Mouse (Mus musculus): ENCODE results near the gene Abhd2.
A peak's percentile ranks its signal among the peaks of the same experiment; 100 is the strongest.

Abhd2 gene

DNA sequence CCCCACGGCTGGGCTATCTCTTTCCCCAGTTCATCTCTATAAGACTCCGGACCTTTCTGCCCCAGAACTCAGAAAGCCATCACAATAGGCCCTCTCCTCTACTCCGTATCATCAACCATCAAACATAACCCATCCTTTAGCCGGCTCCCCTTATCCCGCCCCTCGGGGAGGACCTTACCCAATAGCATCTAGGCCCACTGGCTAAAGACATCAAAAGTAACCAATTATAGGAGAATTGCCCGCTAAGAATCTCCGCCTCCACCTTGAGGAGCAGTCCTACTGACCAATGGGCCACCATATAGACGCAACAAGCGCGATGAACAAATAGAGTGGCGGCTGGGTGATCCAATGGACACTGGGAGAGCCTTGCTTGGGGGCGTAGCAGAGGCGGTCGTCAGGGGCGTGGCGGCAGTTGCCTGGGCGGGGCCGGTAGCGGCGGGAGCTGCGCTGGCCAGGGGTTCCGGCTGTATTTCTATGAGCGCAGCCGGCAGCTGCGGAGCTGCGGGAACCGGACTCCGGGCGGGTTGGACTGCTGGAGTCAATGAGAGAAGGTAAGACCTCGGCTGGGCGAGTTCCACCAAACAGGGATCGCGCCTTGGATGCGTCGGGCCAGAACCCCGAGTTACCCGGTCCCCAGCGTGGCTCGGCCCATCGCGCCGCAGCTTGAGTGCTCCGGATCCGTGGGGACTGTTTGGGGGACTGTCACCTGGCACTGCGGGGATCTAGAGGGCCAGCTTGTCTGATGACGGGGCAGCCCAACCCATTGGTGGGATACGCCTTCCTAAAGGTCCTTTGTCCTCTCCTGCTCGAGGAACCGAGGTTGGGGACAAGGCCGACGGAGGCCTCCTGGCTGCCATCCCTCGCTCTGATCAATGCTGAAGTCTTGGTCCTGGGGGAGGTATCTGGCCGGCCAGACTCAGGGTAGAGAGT lies at the start of gene Abhd2:
Gene Abhd2 (plus strand): TSS at position 411 of the 930 bp plus-strand sequence.
- DNase-seq (ENCODE audit: low spot score): peak; percentile 100

DNA sequence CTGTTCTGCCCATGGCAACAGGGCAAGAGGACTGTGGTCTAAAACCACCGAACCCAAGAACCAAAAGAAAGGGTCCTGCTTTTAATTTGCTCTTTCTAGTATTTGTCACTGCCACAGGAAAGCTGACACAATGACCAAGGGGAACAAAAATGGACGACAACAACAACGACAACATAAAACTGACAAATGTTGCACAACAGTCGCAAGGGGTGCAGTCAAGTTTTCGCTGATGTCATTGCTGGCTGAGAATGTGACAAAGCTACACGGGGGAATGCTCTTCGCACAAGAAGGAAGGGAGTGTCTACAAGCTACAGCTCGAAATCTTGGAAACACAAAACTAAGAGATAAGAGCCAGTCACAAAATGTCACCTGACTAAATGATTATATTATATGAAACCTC lies 47.5 kb upstream of the Abhd2 start:
- no peak for DNase-seq (ENCODE audit: low spot score)

DNA sequence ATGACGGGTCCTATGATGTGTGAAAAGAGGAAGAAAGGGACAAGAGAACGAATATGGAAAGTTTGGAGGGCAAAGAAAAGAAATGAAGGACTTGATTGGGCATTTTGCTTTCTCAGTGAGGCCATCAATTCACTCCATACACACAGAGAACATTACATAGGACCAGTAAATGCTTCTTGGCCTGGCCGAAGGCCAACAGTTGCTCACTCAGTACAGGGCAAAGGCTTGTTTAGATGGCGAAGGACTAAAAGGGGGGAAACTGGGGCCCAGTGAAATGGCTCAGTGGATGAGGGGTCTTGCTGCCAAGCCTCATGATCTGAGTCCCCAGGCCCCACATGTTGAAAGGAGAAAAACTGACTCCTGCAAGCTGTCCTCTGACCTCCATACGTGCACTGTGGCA lies 46.8 kb upstream of the Abhd2 start:
- DNase-seq (ENCODE audit: low spot score): no peak

DNA sequence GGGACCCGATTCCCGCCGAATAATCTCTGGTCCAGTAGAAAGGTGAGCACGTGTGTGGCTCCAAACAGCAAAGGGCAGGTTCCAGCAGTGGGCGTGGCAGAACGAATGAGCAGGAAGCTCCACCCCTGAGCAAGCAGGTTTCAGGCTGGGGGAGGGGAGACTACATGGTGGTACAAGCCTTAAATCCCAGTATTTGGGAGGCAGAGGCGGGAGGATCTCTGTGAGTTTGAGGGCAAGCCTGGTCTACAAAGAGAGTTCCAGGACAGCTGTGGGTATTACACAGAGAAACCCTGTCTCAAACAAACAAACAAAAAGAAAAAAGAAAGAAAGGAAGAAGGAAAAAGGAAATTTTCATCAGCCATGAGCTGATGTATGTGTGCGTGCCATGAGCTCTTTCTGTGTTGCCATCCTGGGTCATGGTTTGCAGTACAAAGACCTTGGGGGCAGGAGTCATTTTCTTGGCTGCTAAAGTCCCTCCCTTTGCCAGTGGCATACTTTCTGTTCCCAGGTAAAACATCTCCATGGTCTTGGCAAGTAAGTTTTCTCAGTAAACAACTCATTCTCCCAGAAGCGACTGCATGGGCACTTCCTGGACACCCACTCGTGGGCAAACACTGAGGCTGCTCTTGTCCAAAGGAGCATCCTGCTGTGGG lies 46.0 kb upstream of the Abhd2 start:
- no peak for DNase-seq (ENCODE audit: low spot score)

DNA sequence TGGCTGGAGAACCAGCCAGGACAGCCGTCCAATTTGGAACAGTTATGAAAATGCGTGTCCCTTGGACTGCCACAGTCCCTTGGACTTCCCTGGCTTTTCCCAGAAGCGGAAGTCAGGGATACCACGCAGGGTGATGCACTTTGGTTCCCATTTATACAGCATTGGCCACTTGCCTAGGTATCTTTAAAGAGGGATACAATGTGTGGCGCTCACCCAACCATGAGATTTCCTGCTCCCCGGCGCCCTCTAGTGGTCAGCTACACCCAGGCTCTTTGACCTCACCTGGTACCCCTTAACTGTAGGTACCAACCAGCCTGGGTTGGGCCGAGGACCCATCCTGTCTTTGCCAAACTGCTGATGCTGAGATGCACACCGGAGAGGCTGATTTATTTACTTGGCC lies 44.5 kb upstream of the Abhd2 start:
- DNase-seq (ENCODE audit: low spot score): peak; percentile 84

DNA sequence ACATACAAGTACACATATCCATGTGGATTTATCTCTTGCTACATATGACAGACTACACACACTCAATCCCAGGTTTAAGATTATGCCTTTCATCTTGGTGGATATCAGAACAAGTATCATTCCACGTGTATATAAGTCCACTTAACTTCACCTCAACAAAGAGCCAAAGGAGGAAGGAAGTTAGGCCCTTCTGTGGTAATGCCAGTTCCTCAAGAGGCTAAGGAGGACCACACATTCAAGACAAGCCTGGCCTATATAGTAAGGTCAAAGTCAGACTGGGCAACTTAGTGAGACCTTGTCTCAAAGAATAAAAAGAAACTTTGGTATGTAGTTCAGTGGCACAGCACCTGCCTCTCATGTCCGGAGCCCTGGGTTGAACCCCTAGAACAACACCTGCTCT lies 41.4 kb upstream of the Abhd2 start:
- no peak for DNase-seq (ENCODE audit: low spot score)

DNA sequence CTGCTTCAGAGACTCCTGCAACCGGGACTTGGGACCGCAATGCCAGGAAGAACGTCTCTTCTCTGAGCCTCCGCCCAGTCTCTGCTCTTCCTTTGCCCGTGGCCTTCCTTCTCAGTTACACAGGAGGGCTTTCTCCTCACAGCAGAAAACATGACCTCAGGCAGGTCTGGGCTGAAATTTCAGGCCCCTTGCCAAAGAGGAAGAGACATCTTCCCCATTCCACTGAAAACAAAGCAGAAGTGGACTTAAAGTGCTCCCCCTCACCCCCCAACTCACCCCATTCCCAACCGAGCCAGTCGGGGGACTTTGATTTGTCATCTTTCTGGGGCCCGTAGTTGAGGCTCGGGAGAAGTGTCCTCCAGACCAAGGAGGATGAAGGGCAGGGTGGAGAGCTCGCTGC lies 41.0 kb upstream of the Abhd2 start:
- DNase-seq (ENCODE audit: low spot score): no peak

DNA sequence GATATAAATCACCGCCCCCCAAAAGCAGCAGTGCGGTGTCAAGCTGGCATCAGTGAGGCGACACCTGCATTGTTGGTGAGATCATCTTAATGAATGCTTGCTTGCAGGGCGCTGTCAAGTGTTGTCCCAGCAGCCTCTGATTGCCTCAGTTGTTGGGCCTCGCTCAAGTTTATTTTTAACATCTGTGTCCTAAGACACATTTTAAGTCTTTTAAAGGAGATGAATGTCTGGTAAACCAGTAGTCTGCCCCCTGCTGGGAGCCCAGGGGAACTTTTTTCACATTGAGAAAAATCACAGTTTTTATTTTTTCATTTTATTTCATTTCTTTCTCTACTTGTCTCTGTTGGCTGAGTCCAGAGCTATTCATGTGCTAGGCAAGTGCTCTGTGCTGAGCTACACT lies 34.3 kb upstream of the Abhd2 start:
- peak; percentile 19 for DNase-seq (ENCODE audit: low spot score)

DNA sequence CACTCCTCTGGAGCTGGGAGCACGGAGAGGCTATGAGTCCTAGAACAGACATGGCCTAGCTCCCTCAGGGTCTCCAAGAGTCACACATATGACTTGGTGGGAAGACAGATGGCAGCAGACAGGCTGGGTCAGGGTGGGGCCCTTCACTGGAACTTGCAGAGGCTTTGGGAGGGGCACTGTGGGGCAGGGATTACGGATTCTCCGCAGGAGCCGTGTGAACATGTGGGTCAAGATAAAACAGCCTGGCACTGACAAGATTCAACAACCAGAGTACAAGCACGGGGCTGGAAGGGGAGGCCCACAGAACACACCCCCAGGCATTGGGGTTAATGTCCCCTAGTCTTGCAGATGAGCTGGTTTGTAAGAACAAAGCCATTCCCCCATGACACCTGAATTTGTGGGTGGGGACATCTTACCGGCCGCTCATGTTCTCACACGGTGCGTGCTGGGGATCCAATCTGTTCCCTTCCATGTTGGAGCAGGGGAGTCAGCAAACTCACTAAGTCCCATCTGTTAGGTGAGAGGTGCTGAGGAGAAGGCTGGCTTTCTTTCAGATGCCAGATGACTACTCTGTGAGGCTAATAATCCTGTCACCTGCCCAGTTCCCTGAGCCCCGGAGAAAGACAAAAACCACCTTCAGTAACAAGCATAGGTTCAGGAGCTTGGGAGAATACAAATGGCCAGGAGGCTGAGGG lies 30.9 kb upstream of the Abhd2 start:
- DNase-seq (ENCODE audit: low spot score): no peak

DNA sequence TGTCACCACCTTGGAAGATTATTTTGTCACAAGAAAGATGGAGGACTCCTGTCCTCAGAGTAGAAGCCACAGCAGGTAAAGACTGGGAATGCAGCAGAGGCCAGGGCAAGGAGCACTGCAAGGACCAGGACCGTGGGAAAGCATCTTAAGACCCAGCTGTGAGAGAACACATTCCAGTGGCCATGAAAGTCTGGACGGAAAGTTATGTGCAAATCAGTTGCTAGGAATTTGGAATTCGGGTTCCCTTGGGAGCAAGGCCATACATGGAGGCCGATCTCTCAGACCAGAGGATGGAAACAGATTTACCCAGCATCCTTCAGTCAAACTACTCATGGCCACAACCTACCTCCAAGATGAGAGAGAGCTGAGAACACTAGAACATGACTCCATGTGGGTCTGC lies 29.8 kb upstream of the Abhd2 start:
- DNase-seq (ENCODE audit: low spot score): no peak

DNA sequence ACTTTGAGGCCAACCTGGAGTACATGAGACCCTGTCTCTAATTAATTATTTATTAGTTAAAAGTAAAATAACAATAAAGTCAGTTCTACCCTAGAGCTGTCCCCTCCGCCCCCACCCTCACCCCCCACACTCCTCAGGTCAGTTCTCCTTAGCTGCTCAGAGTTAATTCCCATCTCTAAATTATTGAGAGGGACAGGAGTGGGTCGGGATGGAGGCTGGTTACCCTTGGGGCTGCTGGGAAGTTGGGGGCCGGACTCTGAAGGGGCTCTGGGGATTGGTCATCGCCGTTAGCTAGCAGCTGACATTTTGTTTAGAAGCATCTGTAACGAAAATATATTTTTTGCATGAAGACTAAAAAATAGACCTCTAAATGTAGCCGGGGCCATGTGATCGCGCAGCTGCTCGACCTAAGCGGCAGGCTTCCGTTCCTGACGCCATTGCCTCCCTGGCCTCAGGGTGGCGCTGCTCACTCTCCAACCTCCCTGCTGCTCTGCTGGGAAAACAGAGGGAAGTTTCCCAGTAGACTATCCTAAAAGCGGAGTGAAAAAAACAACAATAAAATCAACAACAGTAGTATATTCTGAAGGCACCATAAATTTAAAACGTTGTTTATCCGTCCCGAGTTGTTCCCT lies 26.8 kb upstream of the Abhd2 start:
- peak; percentile 74 for DNase-seq (ENCODE audit: low spot score)

DNA sequence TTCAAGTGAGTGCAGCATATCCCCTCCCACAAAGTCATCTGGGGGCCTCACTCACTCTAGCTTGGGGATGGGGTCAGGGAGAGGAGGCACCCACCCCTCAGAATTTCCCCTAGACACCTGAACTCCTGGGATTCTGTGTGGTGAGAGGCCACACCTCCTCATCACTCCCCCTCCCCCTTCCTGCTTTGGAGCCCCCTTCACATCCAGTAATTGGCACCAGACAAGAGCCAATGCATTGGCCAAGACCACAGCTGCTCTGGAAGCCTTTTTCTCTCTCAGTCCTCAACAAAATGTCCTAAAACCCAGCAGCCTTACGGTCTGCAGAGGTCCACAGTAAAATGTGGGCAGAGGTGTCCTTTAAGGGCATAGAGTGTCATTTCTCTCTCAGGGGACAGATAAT lies 25.6 kb upstream of the Abhd2 start:
- no peak for DNase-seq (ENCODE audit: low spot score)

DNA sequence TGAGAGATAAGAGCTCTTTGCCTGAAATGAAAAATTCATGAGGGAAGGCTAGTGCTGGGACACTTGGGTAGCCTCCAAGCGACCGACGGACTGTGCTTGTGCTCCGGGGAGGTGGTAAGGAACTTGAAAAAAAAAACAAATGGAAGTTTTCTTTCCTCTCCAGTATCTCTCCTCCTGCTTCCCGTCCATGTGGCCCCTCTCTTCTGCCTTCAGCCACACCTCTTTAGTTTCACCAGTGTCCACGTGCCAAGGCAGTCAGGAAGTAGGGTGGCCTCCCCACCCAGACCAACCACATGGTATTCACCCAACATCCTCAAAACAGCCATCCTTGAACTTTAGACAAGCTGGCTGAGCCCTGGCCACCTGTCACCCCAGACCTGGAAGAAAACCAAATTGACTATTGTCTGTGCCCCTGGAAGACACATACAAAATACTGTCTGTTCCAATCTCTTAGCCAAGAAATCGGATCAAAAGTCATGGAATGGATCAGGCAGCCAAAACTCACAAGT lies 25.1 kb upstream of the Abhd2 start:
- peak; percentile 37 for DNase-seq (ENCODE audit: low spot score)

DNA sequence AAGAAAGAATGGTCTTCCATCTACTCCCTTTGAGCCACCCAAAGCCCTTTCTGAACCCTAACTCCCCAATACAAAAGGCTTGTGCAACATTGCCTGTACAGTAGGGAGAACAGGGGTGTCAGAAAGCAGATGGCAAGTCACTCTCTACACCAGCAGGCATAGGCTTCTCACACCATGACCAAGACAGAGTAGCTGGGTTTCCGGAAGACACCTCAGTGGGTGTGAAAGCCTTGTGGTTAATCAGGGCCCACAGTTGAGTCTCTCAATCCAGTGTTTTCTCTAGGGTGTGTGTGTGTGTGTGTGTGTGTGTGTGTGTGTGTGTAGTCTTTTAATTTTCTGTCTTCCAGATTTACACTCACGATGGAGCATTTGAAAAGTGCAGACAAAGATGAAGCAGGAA lies 23.4 kb upstream of the Abhd2 start:
- DNase-seq (ENCODE audit: low spot score): no peak

DNA sequence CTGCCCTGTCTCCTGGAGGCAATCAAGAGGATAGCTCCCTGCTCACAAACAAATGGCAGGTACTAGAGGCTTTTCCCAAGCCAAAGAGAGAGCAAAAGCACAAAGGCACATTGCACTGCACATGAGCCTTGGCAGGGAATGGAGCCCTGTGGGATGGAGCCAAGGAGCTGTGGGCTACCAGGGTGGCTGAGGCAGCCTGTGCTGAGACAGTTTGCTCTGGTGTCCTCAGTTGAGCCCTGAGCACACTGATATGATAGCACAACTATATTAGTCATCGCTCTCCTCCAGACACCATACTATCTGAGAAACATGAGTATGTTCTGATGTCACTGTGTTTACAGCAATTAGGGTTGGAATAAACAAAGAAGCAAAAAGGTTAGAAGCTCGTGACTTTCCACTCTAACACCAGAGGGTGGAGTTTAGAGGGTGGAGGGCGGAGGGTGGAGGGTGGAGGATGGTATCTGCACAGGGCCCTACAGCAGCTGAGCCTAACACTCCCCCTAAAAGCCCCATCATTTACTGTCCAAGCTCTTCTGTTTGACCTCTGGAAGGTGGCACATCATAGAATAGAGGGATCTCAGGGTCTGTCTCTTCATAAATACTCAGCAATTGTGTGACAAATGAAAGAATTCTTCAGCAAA lies 18.6 kb upstream of the Abhd2 start:
- DNase-seq (ENCODE audit: low spot score): no peak

DNA sequence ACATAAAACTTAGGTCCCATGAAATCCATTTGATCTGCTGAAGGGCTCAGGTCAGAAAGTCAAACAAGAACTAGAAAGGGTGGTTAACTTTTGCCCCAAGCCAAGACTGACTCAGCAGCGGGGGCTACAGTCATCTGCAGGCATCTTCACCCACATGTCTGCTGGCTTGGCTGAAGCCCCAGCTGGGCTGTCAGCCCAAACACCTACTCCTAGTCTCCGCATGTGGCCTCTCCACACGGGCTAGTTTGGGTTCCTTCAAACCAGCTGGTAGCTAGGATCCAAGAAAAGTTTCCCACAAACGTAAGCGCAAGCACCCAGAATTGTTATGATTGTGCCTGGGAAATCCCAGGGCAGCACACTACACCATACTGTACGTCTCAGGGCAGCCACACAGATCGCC lies 17.6 kb upstream of the Abhd2 start:
- DNase-seq (ENCODE audit: low spot score): no peak

DNA sequence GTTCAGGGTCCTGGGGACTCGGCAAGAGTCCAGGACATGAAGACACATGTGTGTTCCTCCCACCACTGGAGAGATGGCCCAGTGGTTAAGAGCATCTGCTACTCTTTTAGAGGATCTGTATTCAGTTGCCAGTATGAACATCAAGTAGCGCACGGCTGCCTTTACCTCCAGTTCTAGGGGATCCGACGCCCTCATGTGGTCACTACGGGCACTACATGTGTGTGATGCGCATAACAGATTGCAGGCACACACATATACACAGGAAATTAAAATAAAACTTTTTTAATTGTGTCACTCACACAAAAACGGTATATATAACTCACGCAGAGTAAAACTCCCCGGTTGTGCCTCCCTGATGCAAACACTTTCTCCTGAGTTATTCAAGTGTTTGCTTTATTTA lies 17.2 kb upstream of the Abhd2 start:
- no peak for DNase-seq (ENCODE audit: low spot score)

DNA sequence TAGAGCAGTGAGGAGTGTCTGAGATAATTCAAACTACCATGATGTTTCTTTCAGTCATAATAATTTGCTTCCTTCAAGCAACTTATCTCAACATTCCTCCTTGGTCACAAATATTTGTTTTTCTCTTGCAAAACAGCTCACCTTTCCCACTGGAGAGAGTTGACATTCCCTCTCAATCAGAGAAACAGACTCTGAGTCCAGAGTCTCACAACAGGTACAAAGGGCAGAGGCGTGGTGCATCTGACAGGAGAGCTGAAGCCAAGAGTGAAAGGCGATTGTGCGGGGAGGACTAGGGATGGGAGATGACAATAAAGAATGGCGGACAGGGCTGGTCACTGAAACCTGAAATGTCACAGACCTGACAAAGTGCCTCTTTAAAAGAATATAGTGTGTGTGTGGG lies 16.3 kb upstream of the Abhd2 start:
- no peak for DNase-seq (ENCODE audit: low spot score)

DNA sequence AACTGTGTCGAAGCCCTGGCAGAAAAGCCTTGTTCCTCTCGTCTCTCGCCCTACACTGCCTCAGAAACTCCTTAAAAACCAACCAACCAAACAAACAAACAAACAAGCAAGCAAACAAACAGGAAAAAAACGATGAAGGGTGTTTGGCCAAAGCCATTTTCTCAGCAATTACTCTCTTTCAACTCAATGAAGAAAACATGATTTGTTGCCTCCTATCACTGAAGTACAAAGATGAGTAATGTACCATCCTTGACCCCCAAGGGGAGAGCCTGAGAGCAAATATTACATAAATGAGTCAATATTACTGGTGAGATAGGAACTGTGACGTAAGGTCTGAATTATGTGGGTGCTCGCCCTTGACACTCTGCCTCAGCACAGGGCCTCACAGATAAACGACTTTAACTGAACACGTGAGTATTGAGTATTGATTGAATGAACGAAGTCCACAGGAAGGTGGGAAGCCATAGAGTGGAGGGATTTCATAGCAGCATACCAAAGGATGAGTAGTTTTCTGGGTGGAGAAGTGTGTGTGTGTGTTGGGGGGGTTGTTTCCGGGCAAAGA lies 13.9 kb upstream of the Abhd2 start:
- DNase-seq (ENCODE audit: low spot score): no peak

DNA sequence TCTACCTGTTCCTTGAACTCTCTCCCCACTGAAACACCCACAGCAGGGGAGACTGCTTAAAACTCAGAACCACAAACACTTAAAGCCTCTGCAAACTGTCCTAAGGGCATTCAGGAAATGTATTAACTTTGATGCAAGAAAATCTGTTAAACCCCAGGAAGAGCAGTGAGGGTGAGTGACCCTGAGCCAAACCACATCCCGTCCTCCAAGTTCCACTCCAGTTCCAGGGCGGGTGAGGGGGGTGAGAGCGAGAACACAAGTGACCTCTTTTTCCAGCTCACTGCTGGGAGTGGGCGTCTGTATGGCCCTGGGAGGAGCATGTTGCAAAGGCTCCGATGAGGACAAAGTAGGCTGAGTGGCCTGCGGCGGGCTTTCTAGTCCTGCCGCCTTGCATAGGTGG lies 10.5 kb upstream of the Abhd2 start:
- no peak for DNase-seq (ENCODE audit: low spot score)

DNA sequence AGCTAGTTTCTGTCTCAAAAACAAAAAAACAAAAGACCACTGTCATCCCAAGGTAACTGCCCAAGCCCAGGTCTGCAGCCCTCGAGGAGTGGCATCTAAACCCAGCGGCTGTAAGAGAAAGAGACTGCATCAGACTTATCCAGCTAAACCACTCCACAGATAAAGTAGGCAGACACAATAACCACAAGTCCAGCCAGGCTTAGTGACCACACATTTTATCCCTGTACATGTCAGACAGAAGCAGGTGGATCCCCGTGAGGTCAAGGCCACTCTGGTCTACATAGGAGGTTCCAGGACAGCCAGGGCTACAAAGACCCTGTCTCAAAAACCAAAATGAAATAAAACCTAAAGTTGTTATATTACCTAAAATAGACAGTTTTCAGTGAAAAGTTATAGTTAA lies 9.2 kb upstream of the Abhd2 start:
- DNase-seq (ENCODE audit: low spot score): no peak

DNA sequence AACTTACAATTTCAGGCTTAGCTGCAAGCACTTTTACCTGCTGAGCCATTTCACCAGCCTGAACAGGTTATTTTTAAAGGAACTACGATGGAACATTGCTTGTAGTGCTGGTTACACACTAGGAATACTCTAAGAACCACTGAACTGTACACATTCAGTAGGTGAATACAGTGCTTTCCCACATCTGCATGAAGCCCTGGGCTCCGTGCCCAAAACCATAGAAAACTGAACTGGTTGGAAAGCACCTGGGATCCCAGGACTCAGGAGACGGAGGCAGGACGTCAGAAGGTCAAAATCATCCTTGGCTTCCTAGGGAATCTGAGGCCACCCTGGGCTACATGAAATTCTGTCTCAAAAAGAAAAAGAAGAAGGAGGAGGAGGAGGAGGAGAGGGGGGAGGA lies 6.8 kb upstream of the Abhd2 start:
- DNase-seq (ENCODE audit: low spot score): no peak

Data from lung, postnatal 25 days (tissue).